34 mouse cellular contexts compared by ENCODE assay signal in genomic region chr10:117581007-117581752, GRCm38 (mm10).
"Had no signal": no experiment of that assay in that cellular context is flagged by ENCODE, and none has a peak within 500 bp of the region (broad histone marks: within the 10 kb centered on the region; RNA-seq: fewer than 3 reads in every experiment).

No protein-coding gene starts in this region.

- H3K27ac ChIP-seq: heart, embryonic 10.5 days; heart, embryonic 13.5 days; heart, embryonic 15.5 days; hindbrain, embryonic 10.5 days; hindbrain, embryonic 12.5 days; hindbrain, embryonic 13.5 days; hindbrain, embryonic 14.5 days; hindbrain, embryonic 15.5 days; hindbrain, postnatal 0 days; intestine, embryonic 15.5 days; kidney, embryonic 15.5 days; kidney, postnatal 0 days; layer of hippocampus, adult 2 months had no signal

- H3K4me3 ChIP-seq: heart, embryonic 10.5 days; heart, embryonic 12.5 days; heart, embryonic 13.5 days; heart, embryonic 15.5 days; hindbrain, embryonic 10.5 days; hindbrain, embryonic 12.5 days; hindbrain, embryonic 13.5 days; hindbrain, embryonic 15.5 days; intestine, embryonic 15.5 days; kidney, embryonic 15.5 days; layer of hippocampus, adult 2 months had no signal

- H3K4me2 ChIP-seq: heart, embryonic 11.5 days; heart, embryonic 12.5 days; heart, embryonic 13.5 days; heart, embryonic 15.5 days; hindbrain, embryonic 12.5 days; hindbrain, embryonic 13.5 days; hindbrain, embryonic 14.5 days; hindbrain, embryonic 15.5 days; intestine, embryonic 15.5 days; kidney, embryonic 15.5 days had no signal

- H3K9ac ChIP-seq: heart, embryonic 12.5 days; heart, embryonic 13.5 days; heart, embryonic 15.5 days; hindbrain, embryonic 12.5 days; hindbrain, embryonic 13.5 days; hindbrain, embryonic 14.5 days; hindbrain, embryonic 15.5 days; intestine, embryonic 15.5 days; kidney, embryonic 15.5 days had no signal

- H3K36me3 ChIP-seq: heart, embryonic 10.5 days; heart, embryonic 12.5 days; heart, embryonic 13.5 days; heart, embryonic 15.5 days; hindbrain, embryonic 10.5 days; hindbrain, embryonic 12.5 days; hindbrain, embryonic 13.5 days; hindbrain, embryonic 15.5 days; intestine, embryonic 15.5 days; kidney, embryonic 15.5 days had no signal

- DNase-seq: heart, postnatal 10 days; heart, postnatal 36 days; heart, postnatal 4 days; kidney, adult 11 months; kidney, adult 18-20 months; kidney, adult 2 months; kidney, adult 8-10 months; kidney, adult 9 months; kidney, postnatal 10 days; kidney, postnatal 14 days; kidney, postnatal 25 days; kidney, postnatal 36 days; kidney, postnatal 4 days; layer of hippocampus, adult 9-11 months; layer of hippocampus, postnatal 36 days had no signal

- H3K9me3 ChIP-seq: heart, embryonic 10.5 days; heart, embryonic 15.5 days; hindbrain, embryonic 10.5 days; hindbrain, embryonic 12.5 days; hindbrain, embryonic 13.5 days; hindbrain, embryonic 15.5 days; intestine, embryonic 15.5 days; kidney, embryonic 15.5 days had no signal

- H3K4me1 ChIP-seq: heart, embryonic 10.5 days; heart, embryonic 12.5 days; heart, embryonic 13.5 days; heart, embryonic 15.5 days; hindbrain, embryonic 12.5 days; hindbrain, embryonic 15.5 days; intestine, embryonic 15.5 days; kidney, embryonic 15.5 days had no signal

- ATAC-seq: hindbrain, embryonic 16.5 days; hindbrain, postnatal 0 days; inflammation-experienced regulatory T-cells, adult 6 months; intestine, embryonic 15.5 days; intestine, embryonic 16.5 days; intestine, postnatal 0 days had no signal

- H3K27me3 ChIP-seq: heart, embryonic 13.5 days; heart, embryonic 15.5 days; hindbrain, embryonic 12.5 days; hindbrain, embryonic 13.5 days; hindbrain, embryonic 15.5 days; intestine, embryonic 15.5 days; kidney, embryonic 15.5 days had no signal
